Mouse (Mus musculus): ENCODE data around the gene Armc7. TPM values are rescaled to one million over a fixed set of nuclear protein-coding genes. Genes with fewer than 3 reads are reported as not detected.

Armc7 gene
- polyA plus RNA-seq, 1 experiment from 2014 or later = 7.0 TPM

DNA sequence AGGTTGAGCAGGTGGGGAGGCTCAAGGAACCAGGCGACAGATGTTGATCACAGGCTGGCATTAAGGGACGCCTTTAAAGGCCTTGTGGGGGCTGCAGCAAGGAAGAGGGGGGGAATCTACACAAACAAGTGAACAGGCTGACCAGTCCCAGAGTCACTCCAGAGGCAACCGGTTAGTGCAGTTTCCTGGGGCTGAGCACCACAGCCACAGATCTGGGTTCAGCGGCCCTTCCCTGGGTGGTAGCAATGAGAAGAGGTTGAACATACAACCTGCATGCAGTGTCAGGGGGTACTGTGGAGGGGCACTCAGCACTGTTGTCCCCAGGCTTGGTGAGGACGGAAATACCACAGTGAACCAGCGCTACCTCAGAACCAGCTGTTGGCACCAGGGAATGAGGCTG is 42.1 kb upstream of the Armc7 start:
- H3K27ac ChIP-seq (ENCODE audit: low read depth, low read length) = peak overlapping the region; percentile 71
- WGBS = 74% methylated on average over 6 of the region's 6 CpGs

DNA sequence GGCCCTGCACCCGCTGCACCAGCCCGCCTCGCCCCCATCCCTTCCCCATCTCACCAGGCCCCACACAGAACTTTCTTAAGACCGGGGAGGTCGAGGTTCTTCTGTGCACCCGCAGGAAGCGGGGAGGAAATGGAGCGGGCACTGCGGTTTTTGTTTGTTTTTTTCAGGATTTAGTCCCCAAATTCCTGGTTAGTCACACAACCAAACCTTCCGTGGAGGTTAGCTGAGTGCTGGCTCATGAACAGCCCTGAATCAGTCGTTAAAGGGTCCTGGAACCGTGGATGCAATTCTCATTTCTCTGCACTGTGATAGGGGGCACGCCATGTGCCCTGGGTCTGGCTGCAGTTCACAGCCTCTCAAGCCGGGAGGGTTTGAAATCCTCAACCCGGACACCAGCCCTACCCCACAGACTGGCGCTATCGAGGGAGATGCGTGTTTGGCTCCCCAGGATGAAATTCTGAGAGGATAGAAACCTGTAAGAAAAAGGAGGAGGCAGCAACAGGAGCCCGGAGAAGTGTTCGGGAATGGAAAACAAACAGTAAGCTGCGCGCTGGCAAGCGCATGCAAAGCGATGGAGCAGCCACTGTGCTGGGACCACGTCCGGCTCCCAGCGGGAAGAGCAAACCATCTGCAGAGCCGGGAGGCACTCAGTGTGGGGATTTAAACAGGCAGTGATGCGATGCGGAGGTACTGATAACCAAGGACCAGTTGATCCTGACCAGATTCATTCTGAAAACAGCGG is 39.7 kb upstream of the Armc7 start:
- H3K4me1 ChIP-seq (replicated peaks; ENCODE audit: control insufficient read depth, insufficient read depth, low read length) = peaks cover 4% of the 10 kb centered on the region; the same call in 1 of the 2 replicates
- no peak overlapping the region for H3K27ac ChIP-seq (ENCODE audit: low read depth, low read length)
- peaks cover 15% of the 10 kb centered on the region for H3K36me3 ChIP-seq (ENCODE audit: control insufficient read depth, insufficient read depth)
- no peak for TF ChIP-seq CTCF (IDR thresholded peaks at IDR 0.05; ENCODE audit: low read depth)
- 12% methylated on average over 31 of the region's 31 CpGs for WGBS
- no peaks in the 10 kb centered on the region for H3K27me3 ChIP-seq (replicated peaks; ENCODE audit: control insufficient read depth, insufficient read depth, low read length)
- peak overlapping the region; percentile 56 for H3K4me2 ChIP-seq (replicated peaks; ENCODE audit: low read depth)
- H3K9me3 ChIP-seq (ENCODE audit: control insufficient read depth) = no peaks in the 10 kb centered on the region
- H3K9ac ChIP-seq (ENCODE audit: low read depth, low read length) = peak overlapping the region; percentile 43; the same call in 1 of the 2 replicates
- H3K4me3 ChIP-seq (ENCODE audit: low read depth, low read length) = no peak overlapping the region
- no peak for ATAC-seq

More for the DNA sequence above, 42.1 kb upstream of the Armc7 start:
- H3K27me3 ChIP-seq (replicated peaks; ENCODE audit: control insufficient read depth, insufficient read depth, low read length) = no peaks in the 10 kb centered on the region
- peaks cover 4% of the 10 kb centered on the region; the same call in 1 of the 2 replicates for H3K4me1 ChIP-seq (replicated peaks; ENCODE audit: control insufficient read depth, insufficient read depth, low read length)
- H3K36me3 ChIP-seq (ENCODE audit: control insufficient read depth, insufficient read depth) = peaks cover 39% of the 10 kb centered on the region
- H3K9me3 ChIP-seq (ENCODE audit: control insufficient read depth) = no peaks in the 10 kb centered on the region
- no peak for TF ChIP-seq CTCF (IDR thresholded peaks at IDR 0.05; ENCODE audit: low read depth)
- no peak overlapping the region for H3K9ac ChIP-seq (ENCODE audit: low read depth, low read length)
- H3K4me2 ChIP-seq (replicated peaks; ENCODE audit: low read depth) = no peak overlapping the region
- H3K4me3 ChIP-seq (ENCODE audit: low read depth, low read length) = no peak overlapping the region
- ATAC-seq = 0 out of 2 replicates have a peak, but pooled peaks have one; percentile 5

DNA sequence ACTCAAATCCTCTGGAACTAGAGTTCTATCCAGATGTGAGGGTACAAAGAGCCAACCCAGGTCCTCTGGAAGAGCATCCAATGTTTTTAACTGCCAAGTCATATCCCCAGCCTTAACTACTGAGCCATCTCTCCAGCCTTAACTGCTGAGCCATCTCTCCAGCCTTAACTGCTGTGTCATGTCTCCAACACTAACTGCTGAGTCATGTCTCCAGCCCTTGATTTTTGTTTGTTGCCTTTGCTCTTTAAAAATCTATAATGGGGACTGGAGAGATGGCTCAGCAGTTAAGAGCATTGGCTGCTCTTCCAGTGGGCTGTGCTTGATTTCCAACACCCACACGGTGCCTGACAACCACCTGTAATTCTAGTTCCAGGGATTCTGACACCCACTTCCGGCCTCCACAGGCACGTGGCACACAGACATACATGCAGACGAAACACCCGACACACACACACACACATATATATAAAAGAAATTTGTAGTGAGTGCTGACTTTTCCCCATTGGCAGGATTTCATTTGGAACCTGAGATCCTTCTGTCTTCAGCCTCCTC is 37.8 kb upstream of the Armc7 start:
- TF ChIP-seq CTCF (IDR thresholded peaks at IDR 0.05; ENCODE audit: low read depth) = no peak
- Histone ChIP-seq H3K27me3 (replicated peaks; ENCODE audit: control insufficient read depth, insufficient read depth, low read length) (no peaks in the 10 kb centered on the region), H3K9ac (ENCODE audit: low read depth, low read length) (no peak overlapping the region), H3K4me1 (replicated peaks; ENCODE audit: control insufficient read depth, insufficient read depth, low read length) (peaks cover 4% of the 10 kb centered on the region; the same call in 1 of the 2 replicates), H3K9me3 (ENCODE audit: control insufficient read depth) (no peaks in the 10 kb centered on the region), H3K4me3 (ENCODE audit: low read depth, low read length) (no peak overlapping the region), H3K4me2 (replicated peaks; ENCODE audit: low read depth) (no peak overlapping the region), H3K27ac (ENCODE audit: low read depth, low read length) (no peak overlapping the region), H3K36me3 (ENCODE audit: control insufficient read depth, insufficient read depth) (no peaks in the 10 kb centered on the region; the same call in 1 of the 2 replicates)
- ATAC-seq = no peak
- WGBS = 65% methylated on average over 5 of the region's 5 CpGs

DNA sequence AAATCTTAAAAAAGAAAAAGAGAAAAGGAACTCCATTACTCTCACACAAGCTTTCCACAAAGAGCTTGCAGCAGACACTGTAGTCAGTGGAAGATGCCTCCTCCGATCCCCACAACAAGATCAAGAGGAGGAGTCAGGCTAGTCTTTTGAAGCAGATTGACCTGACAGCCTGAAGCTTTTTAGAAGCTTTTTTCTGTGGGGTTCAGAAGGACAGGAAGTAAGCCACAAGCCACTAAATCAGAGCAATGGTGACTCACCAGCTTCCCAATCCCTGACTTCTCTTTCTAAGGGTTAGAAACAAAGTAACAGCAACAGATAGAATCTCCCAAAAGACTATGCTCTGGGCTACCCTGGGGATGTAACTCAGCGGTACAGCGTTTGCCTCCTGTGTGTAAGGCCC is 36.1 kb upstream of the Armc7 start:
- Histone ChIP-seq H3K9ac (ENCODE audit: low read depth, low read length) (no peak overlapping the region), H3K27ac (ENCODE audit: low read depth, low read length) (no peak overlapping the region), H3K4me2 (replicated peaks; ENCODE audit: low read depth) (no peak overlapping the region), H3K4me3 (ENCODE audit: low read depth, low read length) (no peak overlapping the region), H3K9me3 (ENCODE audit: control insufficient read depth) (no peaks in the 10 kb centered on the region), H3K36me3 (ENCODE audit: control insufficient read depth, insufficient read depth) (no peaks in the 10 kb centered on the region), H3K27me3 (replicated peaks; ENCODE audit: control insufficient read depth, insufficient read depth, low read length) (no peaks in the 10 kb centered on the region), H3K4me1 (replicated peaks; ENCODE audit: control insufficient read depth, insufficient read depth, low read length) (no peaks in the 10 kb centered on the region)
- WGBS = 83% methylated on average over 3 of the region's 3 CpGs
- ATAC-seq = no peak
- no peak for TF ChIP-seq CTCF (IDR thresholded peaks at IDR 0.05; ENCODE audit: low read depth)

DNA sequence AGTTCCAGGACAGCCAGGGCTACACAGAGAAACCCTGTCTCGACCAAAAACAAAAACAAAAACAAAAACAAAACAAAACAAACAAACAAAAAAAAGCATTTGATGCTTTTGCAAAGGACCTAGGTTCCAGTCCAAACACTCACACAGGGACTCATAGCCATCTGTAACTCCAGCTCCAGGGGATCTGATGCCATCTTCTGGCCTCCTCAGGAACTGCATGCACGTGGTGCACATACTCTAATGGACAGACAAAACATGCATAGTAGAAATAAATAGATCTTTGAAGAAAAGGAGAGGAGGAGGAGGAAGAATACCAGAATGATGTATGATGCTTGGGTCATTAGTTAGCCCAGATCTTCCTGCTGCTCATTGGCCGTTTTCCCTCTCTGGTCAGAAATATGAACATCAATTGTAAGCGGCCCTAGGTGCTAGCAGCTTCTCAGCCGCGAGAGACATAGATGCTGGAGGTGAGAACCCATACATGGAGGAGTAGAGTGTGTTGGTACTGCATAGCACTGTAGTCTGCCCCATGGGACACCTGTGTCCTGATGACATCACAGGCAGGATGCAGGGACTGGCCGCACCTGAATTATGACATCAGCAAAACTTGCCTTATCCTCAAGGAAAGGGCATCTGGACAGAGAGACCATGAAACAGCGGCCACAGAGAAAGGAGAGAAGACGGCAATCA is 35.4 kb upstream of the Armc7 start, which contains the start of gene Trim80:
Gene Trim80 (plus strand): TSS at position 640 of the 690 bp plus-strand sequence.
- no peak within 1 kb of the TSS for H3K27ac ChIP-seq (ENCODE audit: low read depth, low read length)
- H3K9ac ChIP-seq (ENCODE audit: low read depth, low read length) = no peak within 1 kb of the TSS
- no peak within 1 kb of the TSS for H3K4me2 ChIP-seq (replicated peaks; ENCODE audit: low read depth)
- H3K4me3 ChIP-seq (ENCODE audit: low read depth, low read length) = no peak within 1 kb of the TSS
- H3K27me3 ChIP-seq (replicated peaks; ENCODE audit: control insufficient read depth, insufficient read depth, low read length) = no peaks in the 10 kb centered on the region
- H3K36me3 ChIP-seq (ENCODE audit: control insufficient read depth, insufficient read depth) = no peaks in the 10 kb centered on the region
- no peaks in the 10 kb centered on the region for H3K9me3 ChIP-seq (ENCODE audit: control insufficient read depth)
- peak; percentile 50 for TF ChIP-seq CTCF (IDR thresholded peaks at IDR 0.05; ENCODE audit: low read depth)
- 92% methylated on average over 9 of the region's 9 CpGs for WGBS
- H3K4me1 ChIP-seq (replicated peaks; ENCODE audit: control insufficient read depth, insufficient read depth, low read length) = no peaks in the 10 kb centered on the region
- no peak for ATAC-seq

DNA sequence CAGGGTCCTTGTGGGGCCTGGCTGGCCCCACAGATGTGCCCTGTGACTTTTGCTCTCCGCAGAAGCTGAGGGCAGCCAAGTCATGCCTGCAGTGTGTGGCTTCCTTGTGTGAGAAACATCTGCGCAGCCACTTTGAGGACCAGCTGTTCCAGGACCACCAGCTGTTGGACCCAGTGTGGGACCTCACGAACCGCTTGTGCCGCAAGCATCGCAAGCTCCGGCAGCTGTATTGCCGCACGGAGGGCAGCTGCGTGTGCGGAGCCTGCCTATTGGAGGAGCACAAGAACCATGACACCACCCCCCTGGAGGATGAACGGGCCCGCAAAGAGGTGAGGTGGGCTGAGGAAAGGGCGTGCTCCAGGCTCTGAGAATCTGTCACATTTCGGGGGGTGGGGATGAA is 34.0 kb upstream of the Armc7 start:
- 56% methylated on average over 15 of the region's 15 CpGs for WGBS
- Histone ChIP-seq H3K27me3 (replicated peaks; ENCODE audit: control insufficient read depth, insufficient read depth, low read length) (no peaks in the 10 kb centered on the region), H3K4me1 (replicated peaks; ENCODE audit: control insufficient read depth, insufficient read depth, low read length) (no peaks in the 10 kb centered on the region), H3K9me3 (ENCODE audit: control insufficient read depth) (no peaks in the 10 kb centered on the region), H3K27ac (ENCODE audit: low read depth, low read length) (no peak overlapping the region), H3K4me3 (ENCODE audit: low read depth, low read length) (no peak overlapping the region), H3K36me3 (ENCODE audit: control insufficient read depth, insufficient read depth) (no peaks in the 10 kb centered on the region), H3K9ac (ENCODE audit: low read depth, low read length) (no peak overlapping the region), H3K4me2 (replicated peaks; ENCODE audit: low read depth) (no peak overlapping the region)
- no peak for ATAC-seq
- no peak for TF ChIP-seq CTCF (IDR thresholded peaks at IDR 0.05; ENCODE audit: low read depth)

All from intestine, postnatal 0 days (tissue).